Mouse (Mus musculus): ENCODE data around the gene Actr3b. TPM values are rescaled to one million over a fixed set of nuclear protein-coding genes. Genes with fewer than 3 reads are reported as not detected.

Gene Actr3b
- 0.09 and 0.11 TPM in 2 replicates for polyA plus RNA-seq (2012)

GRCm38 (mm10) chr5:25759460-25760409 is at the start of gene Actr3b:
TSS of gene Actr3b (plus strand) at chr5:25759997.

Other genes with a start within 250 kb of the Actr3b start
- not detected in 2 replicates for gene Cct8l1, start 243.9 kb upstream of the Actr3b start, polyA plus RNA-seq (2012)
- gene Xrcc2, start 54.2 kb upstream of the Actr3b start, polyA plus RNA-seq (2012), result 11.9 and 14.6 TPM in 2 replicates
- gene Gm21663, start 182.4 kb downstream of the Actr3b start, polyA plus RNA-seq (2012), result 0.02 TPM in 1 of 2 replicates, not detected in the other
- not detected in 2 replicates for gene Gm21671, start 194.4 kb downstream of the Actr3b start, polyA plus RNA-seq (2012)
- gene Gm21680, start 212.7 kb downstream of the Actr3b start, polyA plus RNA-seq (2012), result not detected in 2 replicates
- gene Gm21698, start 228.7 kb downstream of the Actr3b start, polyA plus RNA-seq (2012), result not detected in 2 replicates
- gene Gm1979, start 244.8 kb downstream of the Actr3b start, polyA plus RNA-seq (2012), result not detected in 2 replicates

Measured in megakaryocyte-erythroid progenitor cell, adult 5 weeks (primary cell).